Mouse (Mus musculus) Muller cell, postnatal 12 days (primary cell): Measurements from ENCODE around the gene Poc1a.

Source experiments
- DNase-seq: peaks from one replicate; pipeline ENCODE4 v3.0.0-alpha.2; 2015; ENCODE audit errors: inconsistent ontology term

Gene Poc1a

DNA sequence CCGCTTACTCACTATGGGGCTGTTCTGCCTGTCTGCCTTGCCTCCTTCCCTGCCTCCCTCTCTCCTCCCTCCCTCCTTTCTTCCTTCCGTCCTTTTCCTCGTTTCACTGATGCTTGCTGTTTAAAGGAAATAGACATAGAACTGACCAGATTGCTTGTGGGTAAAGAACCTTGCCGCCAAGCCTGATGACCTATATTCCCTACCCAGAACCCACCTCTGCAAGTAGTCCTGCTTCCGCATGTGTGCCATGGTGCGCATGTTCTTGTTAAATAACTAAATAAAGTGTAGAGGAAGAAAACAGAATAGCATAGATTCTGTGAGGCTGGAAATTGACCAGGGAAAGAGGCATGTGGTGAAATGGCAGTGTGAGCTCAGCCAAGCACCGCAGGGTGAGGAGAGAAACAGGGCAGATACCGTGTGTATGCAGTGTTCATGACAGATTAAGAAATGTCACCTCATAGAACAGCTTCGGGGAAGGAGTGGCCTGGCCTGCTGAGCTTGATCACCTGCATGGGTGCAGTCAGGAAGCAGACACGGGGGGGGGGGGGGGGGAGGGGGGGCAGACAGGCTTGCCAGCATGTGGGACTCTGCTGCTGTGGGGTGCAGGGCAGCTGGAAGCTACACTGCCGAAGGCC lies 20.7 kb downstream of the Poc1a start:
- DNase-seq, result no peak

GRCm38 (mm10) chr9:106302446-106303150 lies 21.7 kb downstream of the Poc1a start:
- no peak for DNase-seq

DNA sequence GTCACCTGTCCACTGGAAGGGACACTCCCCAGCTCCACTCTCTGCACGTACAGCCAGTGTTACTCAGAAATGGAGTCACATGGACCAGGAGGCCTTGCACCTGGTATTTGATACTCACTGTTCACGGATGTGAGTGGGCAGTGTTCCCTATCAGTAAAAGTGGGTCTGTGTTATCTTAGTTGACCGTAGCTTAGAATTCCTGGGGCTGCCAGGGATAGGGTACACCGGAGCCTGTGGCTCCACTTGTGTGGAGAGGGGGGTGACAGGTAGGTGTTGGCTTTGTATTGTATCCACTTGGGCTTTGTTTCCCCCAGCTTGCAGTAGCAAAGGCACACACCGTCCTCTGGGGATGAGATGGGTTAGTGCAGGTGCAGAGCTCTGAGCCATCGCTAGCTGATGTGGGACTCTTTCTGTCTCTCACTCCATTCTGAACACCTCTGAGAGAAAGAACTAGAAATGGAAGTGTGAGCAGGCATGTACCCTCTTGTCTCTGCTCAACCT lies 22.6 kb downstream of the Poc1a start:
- DNase-seq, result no peak

DNA sequence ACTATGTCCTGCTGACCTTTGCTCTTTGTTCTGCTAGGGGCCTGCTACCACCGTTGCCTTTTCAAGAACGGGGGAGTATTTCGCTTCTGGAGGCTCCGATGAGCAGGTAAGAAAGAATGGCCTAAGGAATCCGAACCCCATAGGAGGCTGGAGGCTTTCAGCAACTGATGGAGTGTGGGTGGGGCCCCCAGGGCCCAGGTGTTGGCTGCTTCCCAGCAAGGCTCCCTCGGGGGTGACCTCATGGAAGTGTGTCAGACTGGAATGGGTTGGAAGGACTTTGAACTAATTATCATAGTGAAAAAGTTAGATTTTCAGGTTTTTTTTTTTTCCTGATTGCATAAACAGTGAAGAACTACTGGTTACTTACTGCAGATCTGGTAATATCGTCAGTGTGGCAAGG lies 24.4 kb downstream of the Poc1a start:
- no peak for DNase-seq

- DNase-seq, result peak; percentile 48
Measured at GRCm38 (mm10) chr9:106306662-106307351, 25.9 kb downstream of the Poc1a start.

DNA sequence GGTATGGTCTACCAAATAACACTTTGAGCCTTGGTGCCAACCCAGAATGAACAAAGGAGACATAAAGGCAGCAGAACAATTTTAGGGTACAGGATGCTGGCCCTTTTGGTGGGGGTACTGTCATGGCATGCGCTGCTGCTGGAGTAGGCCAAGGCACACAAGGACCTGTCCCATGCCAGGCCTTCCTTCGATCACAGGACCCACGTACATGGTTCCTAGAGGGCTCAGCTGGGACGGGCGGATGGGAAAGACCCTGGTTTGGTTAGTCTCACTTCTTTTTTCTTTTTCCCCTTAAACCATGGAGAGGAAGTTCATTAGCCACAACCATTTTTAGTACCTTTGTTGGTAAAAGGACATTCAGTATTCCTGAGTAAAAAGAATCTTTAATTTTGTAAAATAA lies 27.3 kb downstream of the Poc1a start:
- no peak for DNase-seq

- no peak for DNase-seq
Measured at GRCm38 (mm10) chr9:106308555-106308954, 27.7 kb downstream of the Poc1a start.

GRCm38 (mm10) chr9:106308983-106309382 lies 28.1 kb downstream of the Poc1a start:
- DNase-seq, result no peak

- DNase-seq, result no peak
Measured at GRCm38 (mm10) chr9:106309859-106310258, 29.0 kb downstream of the Poc1a start.

- DNase-seq, result no peak
Measured at GRCm38 (mm10) chr9:106311625-106312191, 30.8 kb downstream of the Poc1a start.

DNA sequence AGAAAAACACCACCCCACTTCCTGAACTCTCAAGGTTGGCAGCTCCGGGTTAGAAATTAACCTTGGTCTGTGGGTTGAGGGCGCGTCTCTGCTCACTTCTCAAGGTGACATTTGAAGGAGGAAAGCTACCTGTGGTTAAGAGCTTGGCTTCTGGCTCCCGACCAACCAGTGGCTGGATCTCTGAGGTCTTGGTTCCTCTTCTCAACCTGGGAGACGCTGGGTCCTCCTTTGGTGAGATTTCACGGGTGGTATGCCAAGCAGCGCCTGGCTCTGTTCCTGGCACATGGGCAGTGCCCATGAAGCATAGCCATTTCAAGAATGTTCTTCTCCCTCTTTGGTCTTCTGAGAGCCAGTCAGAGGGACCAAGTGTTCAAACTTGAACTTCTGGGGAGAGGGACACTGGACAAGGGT lies 32.1 kb downstream of the Poc1a start:
- DNase-seq, result no peak

GRCm38 (mm10) chr9:106314196-106314595 lies 33.3 kb downstream of the Poc1a start:
- no peak for DNase-seq

- no peak for DNase-seq
Measured at GRCm38 (mm10) chr9:106318074-106318473, 37.2 kb downstream of the Poc1a start.

DNA sequence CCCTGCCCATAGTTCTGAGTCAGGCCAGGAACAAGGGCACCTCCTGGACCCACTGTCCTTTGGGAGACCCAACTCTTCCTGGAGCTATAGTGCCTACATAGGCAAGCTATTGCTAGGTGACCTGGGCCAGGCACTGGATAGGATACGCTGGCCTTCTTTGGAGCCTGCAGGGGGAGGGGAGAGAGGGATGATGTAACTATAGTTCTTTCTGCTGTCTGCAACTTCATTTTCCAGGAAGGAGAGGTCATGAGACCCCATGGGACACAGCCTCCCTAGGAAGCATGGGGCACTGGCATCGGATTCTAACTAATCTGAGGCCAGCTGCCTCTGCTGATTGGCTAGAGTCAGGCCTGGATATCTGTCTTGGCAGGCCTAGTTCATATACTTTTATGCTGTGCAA lies 38.2 kb downstream of the Poc1a start:
- no peak for DNase-seq

- DNase-seq, result no peak
Measured at GRCm38 (mm10) chr9:106322497-106322896, 41.6 kb downstream of the Poc1a start.

GRCm38 (mm10) chr9:106326241-106326640 lies 45.4 kb downstream of the Poc1a start:
- no peak for DNase-seq

DNA sequence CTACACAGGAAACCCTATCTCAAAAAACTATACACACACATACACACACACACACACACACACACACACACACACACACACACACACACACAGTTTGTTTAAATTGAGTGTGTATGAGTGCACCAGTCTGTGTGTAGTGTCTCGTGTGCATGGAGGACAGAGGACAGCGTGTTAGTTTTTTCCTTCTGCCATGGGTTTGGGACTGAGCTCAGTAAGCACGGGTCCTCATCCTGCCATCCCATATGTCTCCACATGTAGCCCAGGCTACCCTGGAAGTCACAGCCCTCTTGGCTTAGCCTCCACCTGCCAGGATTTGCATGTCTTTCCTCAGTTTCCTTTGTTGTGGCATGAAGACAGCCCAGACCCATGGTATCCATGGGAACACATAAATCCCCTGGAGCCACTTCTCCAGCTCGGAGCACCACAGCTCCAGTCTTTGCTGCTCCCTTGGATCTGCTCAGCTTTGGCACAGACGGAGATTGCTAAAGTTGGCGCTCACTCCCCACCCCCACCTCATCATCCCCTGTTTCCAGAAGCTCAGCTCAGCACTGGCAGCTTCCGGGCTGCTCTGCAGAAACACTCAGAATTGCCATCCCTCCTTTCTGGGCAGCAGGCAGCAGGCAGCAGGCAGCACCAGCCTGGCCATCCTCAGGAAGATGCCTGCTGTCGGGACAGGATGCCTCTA lies 46.4 kb downstream of the Poc1a start:
- no peak for DNase-seq

DNA sequence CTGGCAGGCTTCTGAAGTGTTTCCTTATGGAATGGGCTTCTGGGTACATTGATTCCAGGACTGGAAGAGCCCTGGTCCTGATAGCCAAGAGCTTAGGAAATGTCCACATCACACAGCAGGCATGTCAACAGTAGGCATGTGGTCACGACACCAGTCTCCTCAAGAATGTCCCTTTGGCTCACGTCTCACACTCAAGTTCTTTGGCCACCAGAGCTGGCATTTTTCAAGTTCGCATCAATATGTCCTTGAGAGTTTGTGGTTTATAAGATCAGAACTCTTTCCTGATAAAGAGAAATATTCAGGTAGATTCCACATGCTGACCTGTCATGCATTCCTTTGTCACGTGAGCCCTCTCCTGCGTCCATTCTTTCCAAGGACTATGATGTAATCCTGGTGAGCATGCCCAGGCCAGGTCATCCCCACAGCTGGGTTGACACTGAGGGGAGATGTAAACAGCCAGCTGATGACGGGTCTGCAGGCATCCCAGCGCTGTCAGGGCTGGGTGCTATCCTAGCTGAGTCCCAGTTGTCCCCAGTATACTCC lies 47.3 kb downstream of the Poc1a start:
- DNase-seq, result peak; percentile 19

DNA sequence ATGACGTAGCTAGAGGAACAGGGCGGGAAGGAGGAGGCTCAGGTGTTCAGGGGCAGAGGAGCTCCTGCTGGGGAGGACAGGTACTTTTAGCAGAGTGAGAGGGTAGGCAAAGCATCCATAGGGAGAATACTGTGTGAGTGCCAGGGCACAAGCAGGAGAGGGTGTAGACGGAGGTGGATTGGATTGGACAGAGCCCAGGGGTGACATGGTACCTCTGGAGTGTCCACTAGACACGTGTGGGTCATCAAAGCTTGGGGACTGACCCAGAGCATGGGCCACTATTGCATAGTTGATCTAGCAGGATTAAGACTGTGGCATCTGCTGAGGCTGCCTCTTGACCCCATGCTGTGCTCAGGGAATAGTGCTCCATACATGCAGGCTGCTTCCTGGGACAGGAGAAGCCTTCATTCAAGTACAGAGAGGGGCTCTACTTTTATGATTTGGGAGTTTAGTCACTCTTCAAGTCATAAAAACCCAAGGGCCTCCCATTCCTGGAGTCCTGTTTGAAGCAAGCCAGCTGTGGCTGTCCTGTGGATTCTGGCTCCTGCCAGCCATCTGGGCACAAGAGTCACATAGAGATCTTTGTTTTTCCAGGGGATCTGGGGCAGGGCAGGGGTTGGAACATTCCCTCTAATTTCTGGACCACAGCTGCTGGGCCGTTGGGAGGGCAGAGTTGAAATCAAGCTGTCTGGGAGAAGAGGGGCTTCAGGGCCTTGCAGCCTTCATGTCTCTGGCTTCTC lies 48.1 kb downstream of the Poc1a start:
- DNase-seq, result no peak

- DNase-seq, result peak; percentile 21
Measured at GRCm38 (mm10) chr9:106332746-106333145, 51.9 kb downstream of the Poc1a start.

DNA sequence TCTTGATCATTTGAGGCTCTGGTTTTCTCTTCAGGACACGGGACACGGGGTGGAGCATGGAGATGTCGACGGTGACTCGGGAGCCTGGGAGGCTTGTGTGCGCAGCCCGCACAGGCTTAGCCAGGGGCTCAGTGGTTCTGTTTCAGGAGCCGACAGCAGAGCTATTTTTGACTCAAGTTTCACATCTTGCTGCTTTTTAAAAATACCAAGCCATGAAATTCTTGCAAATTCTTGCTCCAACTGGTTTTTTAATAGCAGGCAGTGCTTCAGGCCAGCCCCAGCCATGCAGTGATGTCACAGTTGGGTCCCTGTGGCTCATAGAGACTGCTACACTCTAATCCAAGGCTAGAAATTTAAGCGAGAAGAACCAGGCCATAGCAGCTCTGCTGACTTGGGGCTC lies 56.8 kb downstream of the Poc1a start:
- DNase-seq, result no peak
